Mouse (Mus musculus) forebrain, embryonic 14.5 days (tissue): ENCODE measurements around the gene Nanos1. TPM values are rescaled to one million over a fixed set of nuclear protein-coding genes. Genes with fewer than 3 reads are reported as not detected.

Experiments used
- ATAC-seq: fragments of 200-750 bp; cut with Nextera tagmentation; 2 replicates; pipeline ENCODE4 v1.8.0; 2017; ENCODE audit warnings: mild to moderate bottlenecking, moderate library complexity
- DNase-seq: peaks from one replicate; pipeline ENCODE4 v3.0.0-alpha.2; 2015; ENCODE audit warnings: low spot score
- H3K27ac ChIP-seq: fragments of 300-500 bp; sonication (generic); 2 replicates; pipeline ENCODE4 v1.5.1; 2014; ENCODE audit warnings: low read depth, mild to moderate bottlenecking, control low read depth, low read length, moderate library complexity
- H3K27me3 ChIP-seq: fragments of 300-500 bp; sonication (generic); replicated peaks from 2 replicates; pipeline ENCODE4 v1.6.1; 2014; ENCODE audit warnings: low read length, control low read depth, mixed read lengths; ENCODE audit not compliant: control insufficient read depth, insufficient read depth
- H3K36me3 ChIP-seq: fragments of 300-500 bp; sonication (generic); 2 replicates; pipeline ENCODE4 v1.6.1; 2014; ENCODE audit warnings: low read length, control low read depth; ENCODE audit not compliant: control insufficient read depth, insufficient read depth
- H3K4me1 ChIP-seq: fragments of 300-500 bp; sonication (generic); 2 replicates; pipeline ENCODE4 v1.6.1; 2014; ENCODE audit warnings: antibody characterized with exemption, low read length, control low read depth; ENCODE audit not compliant: control insufficient read depth, insufficient read depth
- H3K4me2 ChIP-seq: fragments of 300-500 bp; sonication (generic); 2 replicates; pipeline ENCODE4 v1.6.1; 2014; ENCODE audit warnings: mild to moderate bottlenecking, control low read depth, low read length
- H3K4me3 ChIP-seq: fragments of 300-500 bp; sonication (generic); 2 replicates; pipeline ENCODE4 v1.5.1; 2014; ENCODE audit warnings: low read depth, low read length, control low read depth
- H3K9ac ChIP-seq: fragments of 300-500 bp; sonication (generic); 2 replicates; pipeline ENCODE4 v1.6.1; 2014; ENCODE audit warnings: mild to moderate bottlenecking, low read length, control low read depth, moderate library complexity
- H3K9me3 ChIP-seq: fragments of 300-500 bp; sonication (generic); replicated peaks from 2 replicates; pipeline ENCODE4 v1.6.1; 2016; ENCODE audit warnings: low read length, control low read depth, mixed read lengths; ENCODE audit not compliant: control insufficient read depth
- WGBS: fragments of 180-500 bp; shearing (Covaris S2); extraction: QIAGEN DNeasy Blood & Tissue Kit; methylation state at CpG from one replicate; pipeline ENCODE4 v1.1.7; 2014; 5-methylcytosine and 5-hydroxymethylcytosine counted together
- polyA plus RNA-seq: library from polyadenylated mRNA; unstranded; fragments of >200 nt; fragmentation: Nextera tagmentation; extraction: Ambion mirVana; gene quantifications from 2 replicates; pipeline ENCODE4 v1.2.1, GENCODE M21; 2014

Nanos1 gene
- polyA plus RNA-seq, 1 experiment from 2014 or later = 16.3 TPM

DNA sequence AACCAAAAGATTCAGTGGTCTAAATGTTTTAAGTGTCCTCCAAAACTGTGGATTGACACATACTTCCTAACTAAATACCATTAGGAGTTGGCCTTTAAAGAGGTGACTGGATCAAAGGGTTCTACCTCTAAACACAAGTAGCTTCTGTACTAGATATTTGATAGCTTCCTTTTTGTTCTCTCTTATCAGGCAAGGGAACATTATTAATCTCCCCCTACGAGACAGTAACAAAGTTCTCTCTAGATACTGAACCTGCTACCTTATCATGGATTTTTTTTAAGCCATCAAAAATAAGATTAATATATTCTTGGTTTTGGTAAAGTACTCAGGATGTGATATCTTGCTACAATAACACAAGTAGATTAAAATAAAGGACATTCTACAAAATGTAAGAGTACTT is 28.9 kb downstream of the Nanos1 start:
- H3K27me3 ChIP-seq = no peaks in the 10 kb centered on the region
- DNase-seq = no peak
- H3K36me3 ChIP-seq = peaks cover 12% of the 10 kb centered on the region
- H3K27ac ChIP-seq = no peak overlapping the region
- no peaks in the 10 kb centered on the region for H3K9me3 ChIP-seq
- 64% methylated on average over 1 of the region's 1 CpGs for WGBS
- no peak overlapping the region for H3K4me2 ChIP-seq
- no peak overlapping the region for H3K4me3 ChIP-seq
- H3K4me1 ChIP-seq = peaks cover 6% of the 10 kb centered on the region; the same call in 1 of the 2 replicates
- no peak for ATAC-seq
- H3K9ac ChIP-seq = no peak overlapping the region

DNA sequence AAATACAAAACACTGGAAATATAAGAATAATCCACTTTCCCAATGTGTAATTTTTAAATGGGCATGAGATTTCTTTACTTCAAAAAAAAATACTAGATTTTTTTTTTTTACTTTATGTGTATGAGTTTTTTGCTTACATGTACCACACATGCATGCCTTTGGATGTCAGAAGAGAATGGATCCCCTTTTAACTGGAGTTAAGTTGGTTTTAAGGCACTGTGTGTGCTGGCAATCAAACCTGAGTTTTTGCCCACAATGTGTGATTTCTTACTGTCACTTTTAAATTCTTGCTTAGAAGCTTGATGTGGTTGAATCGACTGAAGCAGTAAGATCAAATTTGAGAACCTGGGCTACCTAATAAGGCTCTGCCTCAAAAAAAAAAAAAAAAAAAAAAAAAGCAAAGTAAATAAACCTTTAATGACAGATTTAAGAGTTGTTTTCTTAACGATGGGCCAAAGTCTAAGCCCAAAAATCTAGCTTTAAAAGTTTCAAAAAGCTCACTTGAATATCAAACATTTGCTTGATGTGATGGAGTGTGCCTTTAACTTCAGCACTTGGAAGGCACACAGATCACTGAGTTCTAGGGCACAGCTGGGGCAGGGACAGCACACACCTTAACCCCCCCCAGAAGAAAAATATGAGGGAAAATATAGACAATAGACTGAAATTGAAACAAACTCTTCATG is 31.8 kb downstream of the Nanos1 start:
- no peak for ATAC-seq

DNA sequence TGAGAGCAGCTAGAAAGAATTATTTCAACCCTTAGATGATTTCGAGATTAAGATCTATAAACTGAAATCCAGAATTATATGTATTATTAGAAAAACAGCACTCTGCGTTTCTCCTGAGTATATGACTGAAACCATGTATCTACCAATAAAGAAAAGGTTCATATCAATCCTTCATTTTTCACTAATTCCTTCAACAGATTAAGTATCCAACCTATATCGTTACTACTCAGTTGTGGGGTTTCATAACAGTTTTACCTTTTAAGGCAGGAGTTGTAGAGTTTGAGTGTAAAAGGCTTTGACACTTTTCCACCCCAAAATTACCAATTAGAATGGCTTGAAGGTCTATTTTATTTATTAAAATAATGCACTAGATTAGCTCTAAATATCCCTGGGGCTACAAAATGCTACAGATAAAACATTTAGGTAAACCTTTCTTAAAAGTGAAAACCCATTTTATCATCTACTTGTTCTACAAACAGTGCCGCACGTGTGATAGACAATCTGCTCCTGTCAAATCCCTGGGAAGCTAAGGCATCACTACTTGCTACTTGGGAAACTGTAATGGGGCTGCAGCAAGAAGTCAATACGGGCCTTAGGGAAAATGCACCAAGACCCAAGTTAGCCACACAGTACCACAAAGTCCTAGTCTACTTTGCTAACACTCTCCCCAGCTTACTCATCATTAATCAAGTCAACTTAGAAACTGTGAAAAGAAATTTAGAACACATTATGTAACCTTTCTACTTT is 32.6 kb downstream of the Nanos1 start:
- WGBS = 47% methylated on average over 6 of the region's 6 CpGs
- Histone ChIP-seq H3K9me3 (no peaks in the 10 kb centered on the region), H3K36me3 (no peaks in the 10 kb centered on the region), H3K4me3 (peak overlapping the region; percentile 99), H3K4me1 (peaks cover 9% of the 10 kb centered on the region; the same call in 1 of the 2 replicates), H3K27me3 (no peaks in the 10 kb centered on the region), H3K27ac (no peak overlapping the region), H3K4me2 (peak overlapping the region; percentile 85), H3K9ac (peak overlapping the region; percentile 48; the same call in 1 of the 2 replicates)
- ATAC-seq = no peak
- no peak for DNase-seq

More for the DNA sequence above, 31.8 kb downstream of the Nanos1 start:
- H3K27me3 ChIP-seq = no peaks in the 10 kb centered on the region
- DNase-seq = no peak
- no peak overlapping the region for H3K4me3 ChIP-seq
- H3K36me3 ChIP-seq = no peaks in the 10 kb centered on the region
- no peak overlapping the region for H3K9ac ChIP-seq
- no peak overlapping the region for H3K27ac ChIP-seq
- 64% methylated on average over 2 of the region's 2 CpGs for WGBS
- H3K4me2 ChIP-seq = peak overlapping the region; percentile 85
- H3K9me3 ChIP-seq = no peaks in the 10 kb centered on the region
- H3K4me1 ChIP-seq = peaks cover 9% of the 10 kb centered on the region; the same call in 1 of the 2 replicates

DNA sequence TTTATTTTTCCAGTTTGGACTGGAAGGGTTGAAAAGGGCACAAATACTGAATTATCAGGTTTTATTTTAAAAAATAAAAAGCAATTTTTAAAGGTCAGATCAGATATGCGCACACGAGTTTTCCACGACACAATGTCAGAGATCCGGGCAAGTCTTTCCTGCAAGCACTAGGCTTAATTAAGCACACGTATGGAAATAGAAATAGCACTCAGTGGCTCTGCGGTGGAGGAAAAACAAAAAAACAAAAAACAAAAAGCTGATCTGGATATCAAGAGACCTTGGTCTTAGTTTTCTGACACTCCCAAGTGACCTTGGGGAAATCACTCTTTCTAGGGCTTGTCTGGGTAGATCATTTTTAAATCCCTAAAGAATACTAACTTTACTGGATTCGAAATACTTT is 33.7 kb downstream of the Nanos1 start:
- 1% methylated on average over 7 of the region's 7 CpGs for WGBS

DNA sequence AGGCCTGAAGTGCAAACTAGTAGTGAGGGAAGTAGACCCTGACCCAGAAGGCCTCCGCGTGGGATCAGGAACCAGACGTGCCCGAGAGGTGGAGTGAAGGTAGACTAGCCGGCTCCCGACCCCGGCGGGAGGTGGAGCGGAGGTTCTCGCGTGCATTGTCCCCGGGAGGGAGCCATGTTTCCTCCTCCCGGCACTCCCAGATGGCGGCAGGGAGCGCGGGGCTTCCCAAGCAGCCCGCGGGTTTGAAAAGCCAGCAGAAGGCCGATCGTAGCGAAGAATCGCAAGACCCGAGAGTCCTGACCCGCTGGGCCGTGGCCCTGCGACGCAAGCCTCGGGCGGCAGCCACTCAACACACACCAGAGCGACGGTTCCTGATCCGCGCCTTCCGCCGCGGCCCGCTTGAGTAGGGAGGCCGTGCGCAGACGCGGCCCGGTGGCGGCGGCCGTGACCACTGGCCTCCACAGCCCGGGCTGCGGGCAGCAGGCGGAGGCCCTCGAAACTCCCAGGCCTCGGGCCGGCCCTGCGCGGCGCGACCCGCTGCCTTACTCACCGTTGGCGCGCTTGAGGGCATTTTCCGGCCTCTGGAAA is 34.2 kb downstream of the Nanos1 start:
- Histone ChIP-seq H3K27ac (peak overlapping the region; percentile 96), H3K9ac (peak overlapping the region; percentile 99), H3K27me3 (no peaks in the 10 kb centered on the region), H3K4me3 (peak overlapping the region; percentile 99), H3K9me3 (no peaks in the 10 kb centered on the region), H3K4me1 (peaks cover 9% of the 10 kb centered on the region; the same call in 1 of the 2 replicates), H3K4me2 (peak overlapping the region; percentile 85), H3K36me3 (no peaks in the 10 kb centered on the region)
- under 1% methylated on average over 60 of the region's 60 CpGs for WGBS
- peak; percentile 45 for DNase-seq
- ATAC-seq = peak; percentile 77

More for the DNA sequence above, 33.7 kb downstream of the Nanos1 start:
- ATAC-seq (no peak), DNase-seq (no peak)
- peak overlapping the region; percentile 99 for H3K9ac ChIP-seq
- 0 out of 2 replicates have a peak overlapping the region, but pooled peaks have one; percentile 96 for H3K27ac ChIP-seq
- H3K4me3 ChIP-seq = peak overlapping the region; percentile 99
- H3K4me1 ChIP-seq = peaks cover 9% of the 10 kb centered on the region; the same call in 1 of the 2 replicates
- H3K36me3 ChIP-seq = no peaks in the 10 kb centered on the region
- H3K27me3 ChIP-seq = no peaks in the 10 kb centered on the region
- peak overlapping the region; percentile 85 for H3K4me2 ChIP-seq
- H3K9me3 ChIP-seq = no peaks in the 10 kb centered on the region

DNA sequence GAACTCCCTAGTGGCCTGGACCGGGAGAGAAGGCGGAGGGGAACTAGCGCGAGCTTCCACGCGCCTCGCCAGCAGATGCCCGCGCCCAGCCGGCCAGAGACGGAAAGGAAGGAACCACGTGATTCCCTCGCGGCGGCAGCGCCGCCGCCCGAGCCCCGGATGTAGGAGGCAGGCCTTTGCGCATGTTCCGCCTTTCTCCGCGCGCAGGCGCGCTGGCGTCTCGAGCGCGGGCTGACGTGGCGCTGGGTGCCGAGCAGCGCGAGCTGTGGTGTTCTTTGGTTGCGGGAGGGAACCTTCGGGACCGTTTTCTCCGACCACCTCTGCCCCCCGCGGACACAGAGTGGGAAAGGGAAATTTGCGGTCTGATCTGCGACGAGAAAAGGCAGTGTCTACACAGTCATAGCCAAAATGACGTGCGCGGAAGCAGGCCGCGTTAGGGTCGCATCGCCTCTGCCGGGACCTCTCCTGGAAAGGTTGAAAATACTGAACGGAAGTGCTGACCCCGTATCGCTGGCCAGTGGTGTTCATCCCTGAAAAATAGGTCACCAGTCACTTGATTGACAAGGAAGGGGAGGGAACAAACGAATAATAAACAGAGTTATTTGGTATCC is 34.9 kb downstream of the Nanos1 start, which contains the start of gene Eif3a:
Eif3a (minus strand) TSS at position 108 of the 611 bp plus-strand sequence.
- Histone ChIP-seq H3K9ac (peak within 1 kb of the TSS; percentile 99), H3K4me1 (peaks cover 9% of the 10 kb centered on the region; the same call in 1 of the 2 replicates), H3K27ac (peak within 1 kb of the TSS; percentile 96), H3K4me2 (peak within 1 kb of the TSS; percentile 85), H3K27me3 (no peaks in the 10 kb centered on the region), H3K36me3 (no peaks in the 10 kb centered on the region), H3K4me3 (peak within 1 kb of the TSS; percentile 99), H3K9me3 (no peaks in the 10 kb centered on the region)
- under 1% methylated on average over 57 of the region's 57 CpGs for WGBS
- DNase-seq (peak; percentile 97), ATAC-seq (peak; percentile 97)

DNA sequence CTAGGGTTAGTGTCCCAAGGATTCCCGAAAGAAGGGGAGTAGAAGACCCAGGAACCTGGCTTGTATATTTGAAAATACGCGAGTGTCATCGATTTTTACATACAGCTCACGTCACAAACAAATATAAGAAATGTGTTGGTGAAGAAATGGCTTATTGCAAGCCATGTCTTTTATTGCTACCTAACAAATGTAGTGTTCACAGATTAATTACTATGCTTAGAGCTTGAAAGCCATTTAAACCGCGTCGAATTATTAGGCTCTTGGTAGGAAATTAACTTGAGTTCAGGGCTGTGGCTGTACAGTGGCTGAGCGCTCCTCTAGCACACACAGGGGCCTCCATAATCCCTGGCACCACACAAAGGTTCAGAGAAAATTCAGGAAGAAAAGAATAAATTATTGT is 35.4 kb downstream of the Nanos1 start:
- Histone ChIP-seq H3K27me3 (no peaks in the 10 kb centered on the region), H3K4me1 (peaks cover 9% of the 10 kb centered on the region; the same call in 1 of the 2 replicates), H3K9ac (peak overlapping the region; percentile 99), H3K27ac (peak overlapping the region; percentile 96), H3K9me3 (no peaks in the 10 kb centered on the region), H3K4me2 (peak overlapping the region; percentile 85), H3K36me3 (no peaks in the 10 kb centered on the region), H3K4me3 (peak overlapping the region; percentile 99)
- ATAC-seq = 0 out of 2 replicates have a peak, but pooled peaks have one; percentile 4
- no peak for DNase-seq
- 15% methylated on average over 9 of the region's 9 CpGs for WGBS

DNA sequence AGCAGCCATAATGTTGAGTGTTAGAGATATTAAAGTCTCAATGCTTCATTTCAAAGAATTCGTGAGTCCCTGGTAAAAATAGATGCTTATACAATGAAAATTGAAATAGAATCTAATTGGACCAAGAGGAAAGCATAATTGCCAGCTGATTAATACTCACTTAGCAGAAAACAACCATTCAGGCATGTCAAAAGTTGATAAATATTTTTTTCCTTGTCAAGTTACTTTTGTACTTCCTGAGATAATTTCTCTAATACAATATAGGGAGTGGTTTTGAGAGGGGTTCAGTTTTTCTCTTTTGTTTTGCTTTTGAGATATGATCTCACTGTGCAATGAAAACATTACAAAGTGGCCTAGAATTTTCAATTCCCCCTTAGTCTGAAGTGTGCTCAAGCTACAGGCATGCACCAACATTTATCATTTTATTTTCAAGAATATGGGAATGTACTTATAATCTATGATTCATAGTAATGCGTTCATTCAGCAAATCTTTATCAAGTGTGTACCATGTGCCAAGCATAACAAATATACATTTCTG is 37.5 kb downstream of the Nanos1 start:
- no peak for ATAC-seq
- 90% methylated on average over 2 of the region's 2 CpGs for WGBS
- H3K9ac ChIP-seq = no peak overlapping the region
- H3K4me3 ChIP-seq = no peak overlapping the region
- no peaks in the 10 kb centered on the region for H3K27me3 ChIP-seq
- H3K27ac ChIP-seq = no peak overlapping the region
- DNase-seq = no peak
- H3K36me3 ChIP-seq = no peaks in the 10 kb centered on the region
- H3K4me2 ChIP-seq = no peak overlapping the region
- H3K4me1 ChIP-seq = peaks cover 8% of the 10 kb centered on the region; the same call in 1 of the 2 replicates
- H3K9me3 ChIP-seq = no peaks in the 10 kb centered on the region
